Mouse (Mus musculus): ENCODE data around the gene Sp2. TPM values are rescaled to one million over a fixed set of nuclear protein-coding genes. Genes with fewer than 3 reads are reported as not detected.

The Sp2 gene
- polyA plus RNA-seq, 1 experiment from 2014 or later: 15.8 TPM

DNA sequence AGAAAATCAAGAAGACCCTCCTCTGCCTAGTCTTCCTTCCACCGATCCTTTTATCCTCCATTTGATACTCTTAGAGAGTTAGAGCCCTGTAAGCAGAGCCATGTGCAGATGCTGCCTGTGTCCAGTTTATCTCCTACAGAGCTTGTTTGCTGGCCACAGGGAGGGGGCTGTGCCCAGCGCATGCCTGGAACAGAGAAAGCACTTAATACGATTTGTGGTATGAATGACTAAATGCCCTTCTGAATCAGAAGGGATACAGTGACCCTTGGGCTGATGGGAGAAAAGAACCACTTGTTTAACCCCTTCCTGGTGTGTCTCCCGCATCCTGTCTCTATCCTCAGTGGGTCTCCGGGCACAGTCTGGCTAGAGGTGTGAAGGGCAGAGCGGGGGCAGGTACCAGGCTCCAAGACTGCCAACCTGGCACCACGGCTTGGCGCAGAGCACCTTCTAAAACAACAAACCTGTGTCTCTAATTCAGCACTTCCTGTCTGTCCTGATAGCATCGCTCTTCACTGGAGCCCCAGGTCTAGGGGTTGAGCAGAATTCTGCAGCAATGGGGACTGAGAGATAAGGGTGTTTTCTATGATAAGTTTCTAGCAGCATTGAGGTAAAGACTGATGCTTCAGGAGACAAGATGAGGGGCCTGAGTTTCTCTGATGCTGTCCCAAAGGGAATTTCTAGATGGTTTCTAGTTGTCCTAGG lies 24.5 kb upstream of the Sp2 start:
- ATAC-seq (replicated peaks; ENCODE audit: insufficient number of reproducible peaks, low FRiP score, low TSS enrichment, low read depth): no peak
- 61% methylated on average over 9 of the region's 9 CpGs for WGBS
- Histone ChIP-seq H3K4me2 (ENCODE audit: low read depth, low read length) (no peak overlapping the region), H3K9me3 (replicated peaks; ENCODE audit: control insufficient read depth, low read length) (no peaks in the 10 kb centered on the region), H3K36me3 (replicated peaks; ENCODE audit: control insufficient read depth, insufficient read depth, low read depth, low read length) (no peaks in the 10 kb centered on the region), H3K27ac (replicated peaks; ENCODE audit: low read depth, low read length) (no peak overlapping the region), H3K4me3 (ENCODE audit: low read depth, low read length) (no peak overlapping the region), H3K27me3 (ENCODE audit: control insufficient read depth, insufficient read depth, low read length) (peaks cover 3% of the 10 kb centered on the region; the same call in 1 of the 2 replicates), H3K4me1 (ENCODE audit: control insufficient read depth, insufficient read depth, low read length) (no peaks in the 10 kb centered on the region), H3K9ac (replicated peaks; ENCODE audit: low read length) (no peak overlapping the region)
- no peak for DNase-seq (ENCODE audit: low spot score)

DNA sequence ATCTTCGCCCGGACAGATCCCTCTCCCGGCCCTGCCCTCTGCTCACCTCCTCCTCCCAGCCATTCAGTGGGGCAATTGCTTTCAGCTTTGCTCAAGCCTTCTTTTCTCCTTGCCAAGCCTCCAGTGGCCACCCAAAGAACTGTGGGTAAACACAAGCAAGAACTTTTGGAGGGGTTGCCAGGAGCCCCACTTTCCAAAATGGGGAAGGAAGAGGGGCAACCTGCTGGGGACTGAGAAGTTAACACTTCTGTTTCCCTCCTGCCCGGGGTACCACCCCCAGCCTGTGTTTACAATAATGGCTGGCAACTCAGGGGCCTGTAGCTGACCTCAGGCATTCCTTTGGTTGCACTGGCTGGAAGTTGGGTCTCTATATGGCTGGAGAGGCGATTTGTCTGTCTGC lies 20.4 kb upstream of the Sp2 start:
- no peak for ATAC-seq (replicated peaks; ENCODE audit: insufficient number of reproducible peaks, low FRiP score, low TSS enrichment, low read depth)
- Histone ChIP-seq H3K36me3 (replicated peaks; ENCODE audit: control insufficient read depth, insufficient read depth, low read depth, low read length) (no peaks in the 10 kb centered on the region), H3K4me3 (ENCODE audit: low read depth, low read length) (no peak overlapping the region), H3K4me1 (ENCODE audit: control insufficient read depth, insufficient read depth, low read length) (no peaks in the 10 kb centered on the region), H3K4me2 (ENCODE audit: low read depth, low read length) (no peak overlapping the region), H3K9ac (replicated peaks; ENCODE audit: low read length) (no peak overlapping the region), H3K27me3 (ENCODE audit: control insufficient read depth, insufficient read depth, low read length) (no peaks in the 10 kb centered on the region), H3K9me3 (replicated peaks; ENCODE audit: control insufficient read depth, low read length) (no peaks in the 10 kb centered on the region), H3K27ac (replicated peaks; ENCODE audit: low read depth, low read length) (no peak overlapping the region)
- DNase-seq (ENCODE audit: low spot score): no peak
- WGBS: 30% methylated on average over 5 of the region's 5 CpGs

DNA sequence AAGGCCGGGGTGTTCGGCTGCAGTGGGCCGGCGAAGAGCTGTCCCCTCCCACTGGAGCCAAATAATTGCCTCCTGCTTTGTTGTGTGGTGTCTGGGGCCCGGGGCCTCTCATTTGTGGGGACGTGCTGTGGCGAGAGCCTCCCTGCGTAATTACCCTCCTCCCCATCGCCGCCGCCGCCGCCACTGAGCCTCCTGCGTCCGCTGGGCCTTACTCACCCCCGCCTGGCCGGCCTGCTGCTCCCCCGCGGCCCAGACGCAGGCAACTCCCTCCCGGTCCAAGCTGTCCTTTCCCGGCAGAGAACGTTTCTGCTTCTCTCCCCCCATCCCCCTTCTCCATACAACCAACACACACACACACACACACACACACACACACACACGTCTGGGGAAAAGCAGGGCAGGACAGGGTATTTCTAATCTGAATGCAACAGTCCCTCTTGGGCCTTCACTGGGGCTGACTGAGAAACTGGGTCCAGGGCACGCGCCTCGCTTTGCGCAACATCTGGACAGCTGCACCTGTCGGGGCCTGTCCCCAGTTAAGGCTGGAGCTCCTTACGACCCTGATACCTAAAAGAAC lies 14.7 kb upstream of the Sp2 start:
- no peak for DNase-seq (ENCODE audit: low spot score)
- no peak overlapping the region for H3K27ac ChIP-seq (replicated peaks; ENCODE audit: low read depth, low read length)
- H3K4me3 ChIP-seq (ENCODE audit: low read depth, low read length): peak overlapping the region; percentile 32
- H3K9ac ChIP-seq (replicated peaks; ENCODE audit: low read length): peak overlapping the region; percentile 71
- 0 out of 2 replicates have a peak, but pooled peaks have one; percentile 27 for ATAC-seq (replicated peaks; ENCODE audit: insufficient number of reproducible peaks, low FRiP score, low TSS enrichment, low read depth)
- peak overlapping the region; percentile 63 for H3K4me2 ChIP-seq (ENCODE audit: low read depth, low read length)
- WGBS: 4% methylated on average over 30 of the region's 30 CpGs
- no peaks in the 10 kb centered on the region for H3K9me3 ChIP-seq (replicated peaks; ENCODE audit: control insufficient read depth, low read length)
- peaks cover 3% of the 10 kb centered on the region; the same call in 1 of the 2 replicates for H3K4me1 ChIP-seq (ENCODE audit: control insufficient read depth, insufficient read depth, low read length)
- no peaks in the 10 kb centered on the region for H3K36me3 ChIP-seq (replicated peaks; ENCODE audit: control insufficient read depth, insufficient read depth, low read depth, low read length)
- H3K27me3 ChIP-seq (ENCODE audit: control insufficient read depth, insufficient read depth, low read length): peaks cover 11% of the 10 kb centered on the region; the same call in 1 of the 2 replicates

DNA sequence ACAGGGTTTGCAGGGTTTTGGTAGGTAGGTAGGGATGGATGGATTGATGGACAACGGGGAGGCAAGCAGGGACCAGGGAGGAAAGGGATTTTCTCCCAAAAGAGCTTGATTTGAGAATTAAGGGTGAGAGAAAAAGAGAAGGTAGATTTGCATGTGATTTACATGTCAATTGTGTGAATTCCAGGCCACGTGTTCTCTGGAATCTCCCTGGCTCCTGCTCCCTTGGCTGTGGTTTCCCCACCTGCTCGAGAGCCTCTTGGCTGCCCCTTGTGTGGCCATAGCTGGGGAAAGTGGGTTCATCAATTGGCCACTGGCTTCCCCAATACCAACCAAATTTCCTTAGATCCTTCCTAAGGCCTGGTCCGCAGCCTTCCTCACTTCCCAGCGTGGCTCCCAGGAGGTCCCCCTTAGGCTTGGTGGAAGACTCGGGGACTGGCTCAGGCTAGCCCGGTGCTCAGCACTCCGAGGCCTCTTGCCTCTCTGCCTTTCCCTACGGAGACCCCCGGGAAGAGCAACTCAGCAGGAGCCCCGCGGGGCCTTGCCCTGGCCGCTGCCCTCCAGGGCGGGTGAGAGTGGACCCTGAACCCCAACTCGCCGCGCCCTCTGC lies 14.1 kb upstream of the Sp2 start:
- Histone ChIP-seq H3K4me3 (ENCODE audit: low read depth, low read length) (peak overlapping the region; percentile 32), H3K4me1 (ENCODE audit: control insufficient read depth, insufficient read depth, low read length) (peaks cover 3% of the 10 kb centered on the region; the same call in 1 of the 2 replicates), H3K9me3 (replicated peaks; ENCODE audit: control insufficient read depth, low read length) (no peaks in the 10 kb centered on the region), H3K9ac (replicated peaks; ENCODE audit: low read length) (peak overlapping the region; percentile 71), H3K27ac (replicated peaks; ENCODE audit: low read depth, low read length) (no peak overlapping the region), H3K4me2 (ENCODE audit: low read depth, low read length) (peak overlapping the region; percentile 63), H3K36me3 (replicated peaks; ENCODE audit: control insufficient read depth, insufficient read depth, low read depth, low read length) (no peaks in the 10 kb centered on the region), H3K27me3 (ENCODE audit: control insufficient read depth, insufficient read depth, low read length) (peaks cover 11% of the 10 kb centered on the region; the same call in 1 of the 2 replicates)
- DNase-seq (ENCODE audit: low spot score) (no peak), ATAC-seq (replicated peaks; ENCODE audit: insufficient number of reproducible peaks, low FRiP score, low TSS enrichment, low read depth) (peak; percentile 56; the same call in 1 of the 2 replicates)
- WGBS: 15% methylated on average over 17 of the region's 17 CpGs

DNA sequence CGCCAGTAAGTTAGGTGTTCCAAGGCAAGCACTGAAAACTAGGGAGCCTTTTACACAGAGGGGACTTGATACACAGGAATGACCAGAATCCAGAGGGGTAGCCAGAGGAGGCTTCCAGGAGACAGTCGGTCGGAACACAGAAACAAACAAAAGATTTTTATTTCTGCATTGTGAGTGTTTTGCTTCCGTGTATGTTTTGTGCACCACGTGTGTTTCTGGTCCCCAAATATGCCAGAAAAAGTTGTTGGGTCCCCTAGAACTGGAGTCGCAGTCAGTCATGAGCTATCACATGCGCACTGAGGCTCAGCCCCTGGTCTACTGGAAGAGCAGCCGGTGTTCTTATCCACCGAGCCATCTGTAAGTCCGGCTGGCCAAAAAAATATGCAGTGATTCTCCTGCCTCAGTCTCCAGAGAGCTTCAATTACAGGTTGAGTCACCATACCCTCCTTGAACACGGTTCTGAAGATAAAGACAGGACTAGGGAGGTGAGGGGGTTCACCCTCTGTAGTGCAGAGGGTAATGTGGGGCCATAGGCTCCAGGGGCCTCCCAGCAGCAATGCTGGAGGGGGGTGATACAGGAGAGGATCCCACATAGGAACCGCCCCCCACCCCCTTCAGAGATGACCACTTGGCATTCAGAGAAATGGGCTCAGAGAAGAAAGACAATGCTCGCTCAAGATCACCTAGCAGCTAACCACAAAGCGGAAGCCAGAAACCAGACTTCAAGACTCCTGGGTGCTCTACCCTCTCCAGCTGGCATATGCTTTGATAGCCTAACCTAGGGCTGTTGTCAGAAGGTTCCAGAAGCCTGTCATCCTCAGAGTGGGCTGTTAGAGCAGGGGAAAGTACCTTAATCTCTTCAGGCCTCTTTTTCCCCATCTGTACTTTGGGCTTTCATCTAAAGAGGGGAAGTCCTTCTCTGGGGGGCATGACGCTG lies 13.3 kb upstream of the Sp2 start:
- peaks cover 3% of the 10 kb centered on the region; the same call in 1 of the 2 replicates for H3K4me1 ChIP-seq (ENCODE audit: control insufficient read depth, insufficient read depth, low read length)
- 73% methylated on average over 15 of the region's 15 CpGs for WGBS
- ATAC-seq (replicated peaks; ENCODE audit: insufficient number of reproducible peaks, low FRiP score, low TSS enrichment, low read depth) (no peak), DNase-seq (ENCODE audit: low spot score) (no peak)
- peaks cover 11% of the 10 kb centered on the region; the same call in 1 of the 2 replicates for H3K27me3 ChIP-seq (ENCODE audit: control insufficient read depth, insufficient read depth, low read length)
- no peak overlapping the region; the same call in 1 of the 2 replicates for H3K9ac ChIP-seq (replicated peaks; ENCODE audit: low read length)
- no peak overlapping the region for H3K4me2 ChIP-seq (ENCODE audit: low read depth, low read length)
- H3K27ac ChIP-seq (replicated peaks; ENCODE audit: low read depth, low read length): no peak overlapping the region
- no peaks in the 10 kb centered on the region for H3K9me3 ChIP-seq (replicated peaks; ENCODE audit: control insufficient read depth, low read length)
- H3K36me3 ChIP-seq (replicated peaks; ENCODE audit: control insufficient read depth, insufficient read depth, low read depth, low read length): no peaks in the 10 kb centered on the region
- H3K4me3 ChIP-seq (ENCODE audit: low read depth, low read length): no peak overlapping the region

DNA sequence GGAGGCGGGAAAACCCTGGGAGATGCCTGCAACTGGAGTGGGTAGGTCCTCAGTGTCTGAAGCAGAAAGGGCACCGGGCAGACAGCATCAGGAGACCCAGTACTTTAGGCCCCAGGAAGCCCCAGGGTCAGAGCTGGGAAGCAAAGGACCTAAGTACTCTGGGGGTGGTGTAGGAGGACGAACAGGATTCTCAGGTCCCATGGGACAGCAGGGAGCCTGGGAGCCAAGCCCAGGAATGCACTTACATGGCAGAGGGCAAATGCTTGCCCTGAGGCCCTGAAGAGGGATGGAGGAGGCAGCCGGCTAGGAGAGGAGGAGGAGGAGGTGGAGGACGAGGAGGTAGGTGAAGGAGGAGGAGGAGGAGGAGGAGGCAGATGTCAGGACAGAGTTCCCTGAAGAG lies 12.3 kb upstream of the Sp2 start:
- no peak for DNase-seq (ENCODE audit: low spot score)
- H3K4me2 ChIP-seq (ENCODE audit: low read depth, low read length): 0 out of 2 replicates have a peak overlapping the region, but pooled peaks have one; percentile 2
- H3K27me3 ChIP-seq (ENCODE audit: control insufficient read depth, insufficient read depth, low read length): peaks cover 11% of the 10 kb centered on the region; the same call in 1 of the 2 replicates
- H3K9ac ChIP-seq (replicated peaks; ENCODE audit: low read length): peak overlapping the region; percentile 22; the same call in 1 of the 2 replicates
- H3K9me3 ChIP-seq (replicated peaks; ENCODE audit: control insufficient read depth, low read length): no peaks in the 10 kb centered on the region
- ATAC-seq (replicated peaks; ENCODE audit: insufficient number of reproducible peaks, low FRiP score, low TSS enrichment, low read depth): no peak
- H3K4me1 ChIP-seq (ENCODE audit: control insufficient read depth, insufficient read depth, low read length): peaks cover 3% of the 10 kb centered on the region; the same call in 1 of the 2 replicates
- 13% methylated on average over 5 of the region's 5 CpGs for WGBS
- H3K27ac ChIP-seq (replicated peaks; ENCODE audit: low read depth, low read length): no peak overlapping the region
- no peaks in the 10 kb centered on the region for H3K36me3 ChIP-seq (replicated peaks; ENCODE audit: control insufficient read depth, insufficient read depth, low read depth, low read length)
- no peak overlapping the region for H3K4me3 ChIP-seq (ENCODE audit: low read depth, low read length)

DNA sequence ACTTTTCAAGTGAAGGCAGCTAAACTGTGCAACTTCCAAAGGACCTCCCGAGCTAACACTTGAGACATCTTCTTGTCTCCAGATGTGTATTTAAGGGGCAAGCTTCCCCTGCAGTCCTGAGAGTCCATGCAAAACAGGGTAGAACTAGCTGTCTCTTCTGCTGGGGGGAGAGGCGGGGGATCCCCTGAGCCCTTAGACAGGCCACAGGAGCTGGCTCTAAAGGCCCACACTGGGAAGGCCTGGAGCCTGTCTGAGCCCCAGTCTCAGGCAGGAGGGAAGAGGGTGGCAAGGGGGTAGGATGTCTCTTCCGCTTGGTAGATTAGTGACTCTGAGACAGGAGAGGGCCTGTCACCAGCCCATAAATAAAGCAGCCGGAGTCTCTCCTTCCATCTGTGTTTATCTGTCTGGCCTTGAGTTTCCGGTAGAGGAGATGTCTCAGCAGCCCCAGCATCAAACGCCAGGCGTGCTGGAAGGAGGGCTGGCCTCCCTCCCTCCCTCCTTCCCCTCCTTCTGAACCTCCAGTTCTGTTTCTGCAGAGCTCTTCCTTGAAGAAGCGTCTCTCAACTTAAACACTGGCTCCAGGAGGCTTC lies 10.1 kb upstream of the Sp2 start:
- no peak overlapping the region for H3K4me2 ChIP-seq (ENCODE audit: low read depth, low read length)
- H3K4me1 ChIP-seq (ENCODE audit: control insufficient read depth, insufficient read depth, low read length): peaks cover 3% of the 10 kb centered on the region; the same call in 1 of the 2 replicates
- H3K9ac ChIP-seq (replicated peaks; ENCODE audit: low read length): no peak overlapping the region
- no peak for ATAC-seq (replicated peaks; ENCODE audit: insufficient number of reproducible peaks, low FRiP score, low TSS enrichment, low read depth)
- no peak overlapping the region for H3K27ac ChIP-seq (replicated peaks; ENCODE audit: low read depth, low read length)
- H3K36me3 ChIP-seq (replicated peaks; ENCODE audit: control insufficient read depth, insufficient read depth, low read depth, low read length): no peaks in the 10 kb centered on the region
- no peak overlapping the region for H3K4me3 ChIP-seq (ENCODE audit: low read depth, low read length)
- 29% methylated on average over 8 of the region's 8 CpGs for WGBS
- no peak for DNase-seq (ENCODE audit: low spot score)
- peaks cover 9% of the 10 kb centered on the region; the same call in 1 of the 2 replicates for H3K27me3 ChIP-seq (ENCODE audit: control insufficient read depth, insufficient read depth, low read length)
- no peaks in the 10 kb centered on the region for H3K9me3 ChIP-seq (replicated peaks; ENCODE audit: control insufficient read depth, low read length)
